Mouse (Mus musculus): ENCODE measurements around the gene Xndc1. TPM values are rescaled to one million over a fixed set of nuclear protein-coding genes. Genes with fewer than 3 reads are reported as not detected.

Xndc1 gene
- total RNA-seq, 2 experiments from 2014 or later: 4.9 to 6.9 TPM

Other genes with a start within 250 kb of the Xndc1 start
- under 1 TPM; 0.18 to 0.27 TPM for gene Phox2a, start 247.2 kb upstream of the Xndc1 start, total RNA-seq (2021)
- gene Inppl1, start 227.3 kb upstream of the Xndc1 start, total RNA-seq (2021): 100 to 1,000 TPM; 184 to 200 TPM
- gene Folr2, start 208.3 kb upstream of the Xndc1 start, total RNA-seq (2021): 1 to 10 TPM; 5.0 to 7.5 TPM
- gene Anapc15, start 201.8 kb upstream of the Xndc1 start, total RNA-seq (2021): 10 to 100 TPM; 16.8 to 17.2 TPM
- gene Folr1, start 194.7 kb upstream of the Xndc1 start, total RNA-seq (2021): not detected
- 100 to 1,000 TPM; 117 TPM for gene Lamtor1, start 159.6 kb upstream of the Xndc1 start, total RNA-seq (2021)
- not detected for gene Tomt, start 159.2 kb upstream of the Xndc1 start, total RNA-seq (2021)
- 1 to 10 TPM; 4.1 to 5.7 TPM for gene Lrrc51, start 131.6 kb upstream of the Xndc1 start, total RNA-seq (2021)
- gene Numa1, start 131.4 kb upstream of the Xndc1 start, total RNA-seq (2021): 10 to 100 TPM; 89.0 to 95.0 TPM
- 10 to 100 TPM in 1 of 2 experiments, 1 to 10 TPM in 1; 7.4 to 11.9 TPM for gene Il18bp, start 46.8 kb upstream of the Xndc1 start, total RNA-seq (2021)
- gene Rnf121, start within 50 bp of the Xndc1 start, total RNA-seq (2021): 10 to 100 TPM; 24.5 TPM
- gene Xntrpc, start 202 bp downstream of the Xndc1 start, total RNA-seq (2021): under 1 TPM; 0.44 to 0.74 TPM
- gene Trpc2, start 17.6 kb downstream of the Xndc1 start, total RNA-seq (2021): under 1 TPM; 0.15 to 0.90 TPM
- gene Art1, start 36.2 kb downstream of the Xndc1 start, total RNA-seq (2021): 100 to 1,000 TPM; 268 to 300 TPM
- gene Art5, start 44.0 kb downstream of the Xndc1 start, total RNA-seq (2021): 10 to 100 TPM; 15.2 to 22.8 TPM
- gene Chrna10, start 51.3 kb downstream of the Xndc1 start, total RNA-seq (2021): not detected
- gene Nup98, start 144.7 kb downstream of the Xndc1 start, total RNA-seq (2021): 10 to 100 TPM; 31.0 to 35.4 TPM
- gene Pgap2, start 144.7 kb downstream of the Xndc1 start, total RNA-seq (2021): 10 to 100 TPM; 77.6 to 82.5 TPM
- gene Rhog, start 190.5 kb downstream of the Xndc1 start, total RNA-seq (2021): 10 to 100 TPM; 19.6 to 26.9 TPM
- 10 to 100 TPM; 20.7 to 25.8 TPM for gene Stim1, start 202.3 kb downstream of the Xndc1 start, total RNA-seq (2021)